Mouse (Mus musculus): ENCODE data around the gene Nup133. TPM values are rescaled to one million over a fixed set of nuclear protein-coding genes. Genes with fewer than 3 reads are reported as not detected.

Gene Nup133
- polyA plus RNA-seq, 1 experiment from 2014 or later = 39.5 TPM

DNA sequence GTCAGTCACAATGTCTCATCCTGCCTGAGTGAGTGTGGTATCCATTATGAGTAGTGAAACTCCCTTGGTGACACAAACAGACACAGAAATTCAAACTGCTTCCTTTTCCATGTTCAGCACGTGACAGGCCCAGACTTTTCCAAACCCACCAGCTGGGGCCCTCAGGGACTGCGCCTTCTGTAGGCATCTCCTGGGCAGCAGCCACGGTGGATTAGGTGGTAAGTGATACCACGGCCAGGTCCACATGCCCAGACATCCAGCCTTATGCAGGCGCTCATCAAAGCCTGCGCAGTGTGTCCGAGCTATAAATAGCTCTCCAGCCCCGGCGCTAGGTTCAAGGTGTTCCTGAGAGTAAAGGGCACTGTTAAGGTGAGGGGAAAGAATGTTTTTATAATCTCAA, 77.0 kb downstream of the Nup133 start:
- ATAC-seq (ENCODE audit: low read depth) = no peak
- Histone ChIP-seq H3K9me3 (ENCODE audit: control insufficient read depth, low read length) (no peaks in the 10 kb centered on the region), H3K4me2 (ENCODE audit: low read depth, low read length) (no peak overlapping the region), H3K4me3 (ENCODE audit: low read length) (no peak overlapping the region), H3K36me3 (ENCODE audit: control insufficient read depth, insufficient read depth, low read length) (no peaks in the 10 kb centered on the region), H3K27me3 (ENCODE audit: control insufficient read depth, insufficient read depth, low read depth, low read length) (no peaks in the 10 kb centered on the region), H3K27ac (ENCODE audit: low read length) (no peak overlapping the region), H3K4me1 (replicated peaks; ENCODE audit: control insufficient read depth, insufficient read depth, low read length) (no peaks in the 10 kb centered on the region), H3K9ac (ENCODE audit: low read length) (no peak overlapping the region)
- 75% methylated on average over 9 of the region's 9 CpGs for WGBS

DNA sequence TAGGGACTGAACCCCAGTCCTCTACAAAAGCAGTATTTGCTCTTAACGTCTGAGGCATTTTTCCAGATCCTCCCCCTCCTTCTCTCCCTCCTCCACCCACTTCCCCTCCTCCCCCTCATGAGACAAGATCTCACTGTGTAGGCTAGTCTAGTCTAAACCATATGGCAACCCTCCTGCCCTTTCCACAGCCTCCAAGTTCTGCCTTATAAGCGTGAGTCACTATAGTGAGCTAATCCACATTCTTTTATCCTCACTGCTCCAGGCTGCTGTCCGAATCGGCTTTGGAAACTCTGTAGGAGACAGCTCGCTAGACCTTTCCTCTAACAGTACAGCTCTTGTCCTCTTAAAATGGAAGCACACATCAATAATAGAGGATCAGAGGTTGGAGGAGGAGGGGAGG, 82.1 kb downstream of the Nup133 start:
- H3K9me3 ChIP-seq (ENCODE audit: control insufficient read depth, low read length) = no peaks in the 10 kb centered on the region
- no peaks in the 10 kb centered on the region for H3K36me3 ChIP-seq (ENCODE audit: control insufficient read depth, insufficient read depth, low read length)
- H3K27me3 ChIP-seq (ENCODE audit: control insufficient read depth, insufficient read depth, low read depth, low read length) = peaks cover 3% of the 10 kb centered on the region
- H3K4me3 ChIP-seq (ENCODE audit: low read length) = no peak overlapping the region
- H3K27ac ChIP-seq (ENCODE audit: low read length) = no peak overlapping the region
- WGBS = 35% methylated on average over 5 of the region's 5 CpGs
- H3K9ac ChIP-seq (ENCODE audit: low read length) = no peak overlapping the region
- H3K4me1 ChIP-seq (replicated peaks; ENCODE audit: control insufficient read depth, insufficient read depth, low read length) = no peaks in the 10 kb centered on the region
- ATAC-seq (ENCODE audit: low read depth) = no peak
- no peak overlapping the region for H3K4me2 ChIP-seq (ENCODE audit: low read depth, low read length)

DNA sequence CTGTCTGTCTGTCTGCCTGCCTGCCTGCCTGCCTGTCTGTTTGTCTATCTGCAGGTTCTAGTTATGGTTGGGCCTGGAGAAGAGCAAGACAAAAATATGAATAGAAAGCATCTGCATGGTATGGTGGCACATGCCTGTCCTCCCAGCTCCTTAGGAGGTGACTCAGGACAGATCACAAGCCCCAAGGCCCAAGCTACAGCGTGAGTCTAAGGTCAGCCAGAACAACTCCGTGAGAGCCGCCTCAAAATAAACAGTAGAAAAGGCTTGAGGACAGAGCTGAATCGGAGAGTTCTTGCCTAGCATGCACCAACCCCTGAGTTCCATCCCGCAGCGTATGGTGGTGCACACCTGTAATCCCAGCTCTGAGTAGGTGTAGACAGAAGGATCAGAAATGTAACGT, 83.3 kb downstream of the Nup133 start:
- no peaks in the 10 kb centered on the region for H3K4me1 ChIP-seq (replicated peaks; ENCODE audit: control insufficient read depth, insufficient read depth, low read length)
- no peak for ATAC-seq (ENCODE audit: low read depth)
- peaks cover 9% of the 10 kb centered on the region for H3K27me3 ChIP-seq (ENCODE audit: control insufficient read depth, insufficient read depth, low read depth, low read length)
- WGBS = 53% methylated on average over 7 of the region's 7 CpGs
- H3K4me2 ChIP-seq (ENCODE audit: low read depth, low read length) = no peak overlapping the region
- H3K9me3 ChIP-seq (ENCODE audit: control insufficient read depth, low read length) = no peaks in the 10 kb centered on the region
- no peak overlapping the region for H3K27ac ChIP-seq (ENCODE audit: low read length)
- no peak overlapping the region for H3K4me3 ChIP-seq (ENCODE audit: low read length)
- no peak overlapping the region for H3K9ac ChIP-seq (ENCODE audit: low read length)
- H3K36me3 ChIP-seq (ENCODE audit: control insufficient read depth, insufficient read depth, low read length) = no peaks in the 10 kb centered on the region

DNA sequence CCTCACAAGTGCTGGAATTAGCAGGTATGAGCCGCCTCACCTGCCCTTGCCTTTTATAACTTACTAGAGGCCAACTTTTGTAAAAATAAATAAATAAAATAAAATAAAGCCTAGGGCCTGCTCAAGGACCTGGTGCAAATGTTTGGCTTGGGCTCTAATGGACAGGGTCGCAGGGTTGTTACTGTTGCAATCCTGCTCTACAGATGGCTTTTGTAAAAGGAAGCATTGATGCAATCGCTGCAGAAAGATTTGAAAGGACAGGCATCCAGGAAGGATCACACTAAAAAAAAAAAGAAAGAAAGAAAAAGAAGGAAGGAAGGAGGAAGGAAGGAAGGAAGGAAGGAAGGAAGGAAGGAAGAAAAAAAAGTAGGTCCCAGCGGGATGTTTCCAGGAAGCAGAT, 88.7 kb downstream of the Nup133 start:
- Histone ChIP-seq H3K27me3 (ENCODE audit: control insufficient read depth, insufficient read depth, low read depth, low read length) (peaks cover 11% of the 10 kb centered on the region), H3K36me3 (ENCODE audit: control insufficient read depth, insufficient read depth, low read length) (no peaks in the 10 kb centered on the region), H3K4me1 (replicated peaks; ENCODE audit: control insufficient read depth, insufficient read depth, low read length) (peaks cover 5% of the 10 kb centered on the region; the same call in 1 of the 2 replicates), H3K9ac (ENCODE audit: low read length) (no peak overlapping the region), H3K9me3 (ENCODE audit: control insufficient read depth, low read length) (no peaks in the 10 kb centered on the region), H3K4me2 (ENCODE audit: low read depth, low read length) (no peak overlapping the region; the same call in 1 of the 2 replicates), H3K27ac (ENCODE audit: low read length) (no peak overlapping the region), H3K4me3 (ENCODE audit: low read length) (0 out of 2 replicates have a peak overlapping the region, but pooled peaks have one; percentile 92)
- no peak for ATAC-seq (ENCODE audit: low read depth)
- 70% methylated on average over 4 of the region's 4 CpGs for WGBS

DNA sequence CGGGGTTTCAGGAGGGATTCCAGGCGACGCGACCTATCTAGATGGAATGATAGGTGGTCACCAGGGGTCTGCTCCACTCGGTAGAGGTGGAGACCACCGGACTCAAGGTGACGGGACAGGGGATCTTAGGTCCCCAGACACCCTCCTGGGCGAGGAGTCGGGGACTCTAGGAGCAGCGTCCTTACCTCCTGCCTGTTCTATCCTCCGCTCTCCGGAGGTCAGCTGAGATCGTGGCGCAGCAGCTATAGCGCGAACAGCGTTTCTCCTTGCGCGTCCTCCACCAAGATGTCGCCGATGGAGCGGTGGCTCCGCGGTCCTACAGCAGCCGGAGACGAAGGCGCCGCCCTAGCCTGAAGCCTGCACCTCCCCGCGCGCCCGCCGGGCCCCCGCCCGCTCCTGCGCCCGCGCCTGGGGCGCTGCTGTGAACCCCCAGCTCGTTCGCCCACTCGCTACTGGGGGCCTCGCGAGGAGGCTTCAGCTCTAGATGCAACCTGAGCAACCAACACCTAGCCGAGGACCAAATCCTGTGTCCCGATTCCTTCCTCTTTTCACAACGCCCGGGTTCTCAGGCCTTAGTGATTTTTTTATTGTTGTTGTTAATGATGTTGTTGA, 89.3 kb downstream of the Nup133 start, which contains the start of gene Ccsap:
TSS of gene Ccsap (minus strand) at position 562 of the 612 bp plus-strand sequence.
- under 1% methylated on average over 47 of the region's 48 CpGs for WGBS
- Histone ChIP-seq H3K36me3 (ENCODE audit: control insufficient read depth, insufficient read depth, low read length) (no peaks in the 10 kb centered on the region), H3K4me2 (ENCODE audit: low read depth, low read length) (peak within 1 kb of the TSS; percentile 69), H3K9ac (ENCODE audit: low read length) (peak within 1 kb of the TSS; percentile 79), H3K4me3 (ENCODE audit: low read length) (peak within 1 kb of the TSS; percentile 92), H3K4me1 (replicated peaks; ENCODE audit: control insufficient read depth, insufficient read depth, low read length) (peaks cover 5% of the 10 kb centered on the region; the same call in 1 of the 2 replicates), H3K27ac (ENCODE audit: low read length) (0 out of 2 replicates have a peak within 1 kb of the TSS, but pooled peaks have one; percentile 24), H3K9me3 (ENCODE audit: control insufficient read depth, low read length) (no peaks in the 10 kb centered on the region; the same call in 1 of the 2 replicates), H3K27me3 (ENCODE audit: control insufficient read depth, insufficient read depth, low read depth, low read length) (peaks cover 11% of the 10 kb centered on the region)
- peak; percentile 58 for ATAC-seq (ENCODE audit: low read depth)

DNA sequence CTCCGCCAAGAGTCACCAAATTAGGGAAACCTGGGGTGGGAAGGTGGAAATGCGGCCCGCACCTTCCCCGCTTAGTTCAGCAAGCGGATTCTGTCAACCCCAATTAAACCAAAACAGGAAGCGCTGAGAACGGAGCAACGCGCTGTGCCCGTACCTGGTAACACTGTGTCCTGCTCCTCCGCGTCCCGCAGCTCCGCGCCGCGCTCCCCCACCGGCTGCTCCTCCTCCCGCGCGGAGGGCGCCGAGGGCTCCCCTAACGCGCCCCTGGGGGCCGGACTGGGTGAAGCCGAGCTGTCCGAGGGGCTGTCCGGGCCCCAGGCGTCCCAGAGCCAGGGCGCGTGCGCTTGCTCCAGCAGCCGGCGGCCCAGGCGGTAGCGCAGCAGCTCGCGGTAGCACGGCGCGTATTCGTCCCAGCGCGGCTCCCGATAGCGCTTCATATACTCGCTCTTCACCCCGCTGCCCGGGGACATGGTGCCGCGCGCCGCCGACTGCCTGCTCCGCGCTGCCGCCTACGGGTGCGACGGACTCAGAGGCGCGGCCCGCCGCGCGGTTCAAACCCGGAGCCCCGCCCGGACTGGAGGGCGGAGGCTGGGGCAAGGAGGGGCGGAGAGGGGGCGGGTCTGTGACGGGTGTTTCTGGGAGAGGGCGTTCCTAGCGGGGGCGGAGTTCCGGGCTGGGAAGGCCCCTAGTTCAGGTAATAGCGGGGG, 90.0 kb downstream of the Nup133 start:
- WGBS = under 1% methylated on average over 79 of the region's 79 CpGs
- ATAC-seq (ENCODE audit: low read depth) = peak; percentile 97
- no peaks in the 10 kb centered on the region for H3K36me3 ChIP-seq (ENCODE audit: control insufficient read depth, insufficient read depth, low read length)
- H3K27me3 ChIP-seq (ENCODE audit: control insufficient read depth, insufficient read depth, low read depth, low read length) = peaks cover 11% of the 10 kb centered on the region
- H3K9me3 ChIP-seq (ENCODE audit: control insufficient read depth, low read length) = no peaks in the 10 kb centered on the region; the same call in 1 of the 2 replicates
- peak overlapping the region; percentile 92 for H3K4me3 ChIP-seq (ENCODE audit: low read length)
- H3K27ac ChIP-seq (ENCODE audit: low read length) = 0 out of 2 replicates have a peak overlapping the region, but pooled peaks have one; percentile 24
- H3K9ac ChIP-seq (ENCODE audit: low read length) = peak overlapping the region; percentile 79
- peak overlapping the region; percentile 69 for H3K4me2 ChIP-seq (ENCODE audit: low read depth, low read length)
- H3K4me1 ChIP-seq (replicated peaks; ENCODE audit: control insufficient read depth, insufficient read depth, low read length) = peaks cover 5% of the 10 kb centered on the region; the same call in 1 of the 2 replicates

DNA sequence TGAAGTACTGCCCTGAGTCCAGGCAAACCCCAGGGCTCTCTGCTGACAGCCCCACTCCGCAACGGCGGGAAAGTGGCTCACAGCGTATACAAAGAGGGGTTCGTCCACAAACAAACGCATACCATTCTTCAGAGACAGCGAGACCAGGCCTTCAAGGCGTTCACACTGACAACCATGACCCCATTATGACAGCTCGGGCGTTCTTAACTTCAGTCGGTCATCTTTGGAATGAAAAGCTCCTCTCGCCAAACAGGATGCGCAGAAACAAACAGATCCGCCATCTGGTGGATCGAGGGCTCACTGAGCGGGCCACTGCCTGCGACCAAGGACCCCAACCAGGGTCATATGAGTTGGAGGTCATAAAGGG, 90.5 kb downstream of the Nup133 start:
- 0% methylated on average over 17 of the region's 17 CpGs for WGBS
- H3K4me2 ChIP-seq (ENCODE audit: low read depth, low read length) = peak overlapping the region; percentile 69
- H3K9me3 ChIP-seq (ENCODE audit: control insufficient read depth, low read length) = no peaks in the 10 kb centered on the region; the same call in 1 of the 2 replicates
- peak overlapping the region; percentile 92 for H3K4me3 ChIP-seq (ENCODE audit: low read length)
- peaks cover 5% of the 10 kb centered on the region; the same call in 1 of the 2 replicates for H3K4me1 ChIP-seq (replicated peaks; ENCODE audit: control insufficient read depth, insufficient read depth, low read length)
- no peak overlapping the region for H3K27ac ChIP-seq (ENCODE audit: low read length)
- peaks cover 11% of the 10 kb centered on the region for H3K27me3 ChIP-seq (ENCODE audit: control insufficient read depth, insufficient read depth, low read depth, low read length)
- H3K9ac ChIP-seq (ENCODE audit: low read length) = peak overlapping the region; percentile 79
- no peaks in the 10 kb centered on the region for H3K36me3 ChIP-seq (ENCODE audit: control insufficient read depth, insufficient read depth, low read length)
- ATAC-seq (ENCODE audit: low read depth) = peak; percentile 18

DNA sequence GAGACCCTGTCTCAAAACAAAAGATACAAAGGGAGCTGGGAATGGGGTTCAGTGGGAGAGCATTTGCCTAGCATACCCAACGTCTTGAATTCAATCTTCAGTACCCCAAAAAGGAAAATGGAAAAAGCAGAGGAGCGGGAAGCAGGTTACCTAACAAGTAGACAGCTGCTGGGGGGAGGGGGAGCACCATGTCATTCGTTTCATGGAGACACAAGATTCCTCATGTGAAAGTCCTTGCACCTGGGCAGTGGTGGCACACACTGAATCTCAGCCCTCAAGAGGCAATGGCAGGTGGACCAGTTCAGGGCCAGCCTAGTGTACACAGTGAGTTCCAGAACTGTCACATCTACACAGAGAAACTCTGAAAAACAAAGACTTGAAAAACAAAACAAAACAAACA, 91.7 kb downstream of the Nup133 start:
- no peak for ATAC-seq (ENCODE audit: low read depth)
- WGBS = 65% methylated on average over 3 of the region's 3 CpGs
- H3K27me3 ChIP-seq (ENCODE audit: control insufficient read depth, insufficient read depth, low read depth, low read length) = peaks cover 9% of the 10 kb centered on the region
- H3K4me2 ChIP-seq (ENCODE audit: low read depth, low read length) = no peak overlapping the region
- H3K27ac ChIP-seq (ENCODE audit: low read length) = no peak overlapping the region
- no peak overlapping the region for H3K9ac ChIP-seq (ENCODE audit: low read length)
- no peaks in the 10 kb centered on the region for H3K36me3 ChIP-seq (ENCODE audit: control insufficient read depth, insufficient read depth, low read length)
- H3K9me3 ChIP-seq (ENCODE audit: control insufficient read depth, low read length) = no peaks in the 10 kb centered on the region; the same call in 1 of the 2 replicates
- H3K4me1 ChIP-seq (replicated peaks; ENCODE audit: control insufficient read depth, insufficient read depth, low read length) = peaks cover 5% of the 10 kb centered on the region; the same call in 1 of the 2 replicates
- H3K4me3 ChIP-seq (ENCODE audit: low read length) = no peak overlapping the region

DNA sequence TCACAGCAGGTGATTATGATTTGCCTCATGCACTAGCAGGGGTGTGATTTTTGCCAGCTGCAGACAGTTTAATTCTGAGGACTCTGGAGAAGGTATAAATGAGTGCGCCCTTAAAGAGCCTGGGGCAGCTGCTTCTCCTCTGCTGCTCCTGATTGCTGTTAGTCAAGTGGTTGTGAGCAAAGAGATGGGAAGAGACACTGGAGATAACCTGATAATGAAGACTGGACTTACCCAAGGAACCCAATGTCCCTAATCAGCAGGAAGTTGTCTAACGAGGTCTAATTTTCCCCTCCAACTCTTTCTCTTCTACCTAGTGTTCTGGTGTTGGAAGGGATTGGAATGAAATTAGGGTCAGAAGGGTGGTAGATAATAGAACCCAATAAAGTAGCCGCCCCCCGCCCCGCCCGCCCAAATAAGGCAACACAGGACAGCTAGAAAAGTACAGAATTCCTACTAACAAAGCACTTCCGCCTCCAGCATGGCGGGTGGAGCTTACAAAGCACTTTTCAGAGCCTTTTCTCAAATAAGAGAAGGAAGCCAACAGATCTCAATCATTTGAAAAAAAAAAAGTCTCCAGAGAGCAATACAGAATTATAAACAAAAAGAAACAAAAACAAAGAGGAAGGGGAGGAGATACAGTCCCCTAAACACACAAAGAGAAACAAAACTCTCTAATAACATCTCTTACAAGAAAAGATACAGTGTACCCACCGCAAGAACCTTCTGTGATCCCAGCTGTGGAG, 94.2 kb downstream of the Nup133 start:
- H3K27me3 ChIP-seq (ENCODE audit: control insufficient read depth, insufficient read depth, low read depth, low read length) = no peaks in the 10 kb centered on the region
- H3K4me2 ChIP-seq (ENCODE audit: low read depth, low read length) = no peak overlapping the region
- no peak overlapping the region for H3K9ac ChIP-seq (ENCODE audit: low read length)
- no peak overlapping the region for H3K4me3 ChIP-seq (ENCODE audit: low read length)
- H3K9me3 ChIP-seq (ENCODE audit: control insufficient read depth, low read length) = no peaks in the 10 kb centered on the region; the same call in 1 of the 2 replicates
- H3K27ac ChIP-seq (ENCODE audit: low read length) = no peak overlapping the region
- no peaks in the 10 kb centered on the region for H3K36me3 ChIP-seq (ENCODE audit: control insufficient read depth, insufficient read depth, low read length)
- 83% methylated on average over 9 of the region's 9 CpGs for WGBS
- H3K4me1 ChIP-seq (replicated peaks; ENCODE audit: control insufficient read depth, insufficient read depth, low read length) = peaks cover 5% of the 10 kb centered on the region; the same call in 1 of the 2 replicates
- no peak for ATAC-seq (ENCODE audit: low read depth)
